Mouse (Mus musculus) forebrain, postnatal 0 days (tissue): ENCODE measurements around the gene Ilkap. TPM values are rescaled to one million over a fixed set of nuclear protein-coding genes. Genes with fewer than 3 reads are reported as not detected.

Experiments
- ATAC-seq: fragments of 200-750 bp; cut with Nextera tagmentation; 2 replicates; pipeline ENCODE4 v1.8.0; 2017; ENCODE audit warnings: mild to moderate bottlenecking, moderate library complexity
- DNase-seq: peaks from one replicate; pipeline ENCODE4 v3.0.0-alpha.2; 2015
- H3K27ac ChIP-seq: fragments of 300-500 bp; sonication (generic); 2 replicates; pipeline ENCODE4 v1.5.1; 2014; ENCODE audit warnings: low read depth, mild to moderate bottlenecking, antibody characterized with exemption, low read length, moderate library complexity, mixed read lengths
- H3K27me3 ChIP-seq: fragments of 300-500 bp; sonication (generic); 2 replicates; pipeline ENCODE4 v1.6.1; 2014; ENCODE audit warnings: mild to moderate bottlenecking, low read length, mixed read lengths; ENCODE audit not compliant: insufficient read depth
- H3K36me3 ChIP-seq: fragments of 300-500 bp; sonication (generic); 2 replicates; pipeline ENCODE4 v1.6.1; 2014; ENCODE audit warnings: mild to moderate bottlenecking, moderate library complexity; ENCODE audit not compliant: insufficient read depth
- H3K4me1 ChIP-seq: fragments of 300-500 bp; sonication (generic); 2 replicates; pipeline ENCODE4 v1.6.1; 2014; ENCODE audit warnings: antibody characterized with exemption; ENCODE audit not compliant: insufficient read depth
- H3K4me2 ChIP-seq: fragments of 300-500 bp; sonication (generic); 2 replicates; pipeline ENCODE4 v1.6.1; 2014; ENCODE audit warnings: low read depth, mild to moderate bottlenecking, moderate library complexity
- H3K4me3 ChIP-seq: fragments of 300-500 bp; sonication (generic); 2 replicates; pipeline ENCODE4 v1.5.1; 2014; ENCODE audit warnings: low read depth, low read length, mixed read lengths
- H3K9ac ChIP-seq: fragments of 300-500 bp; sonication (generic); 2 replicates; pipeline ENCODE4 v1.6.1; 2014; ENCODE audit warnings: mild to moderate bottlenecking
- H3K9me3 ChIP-seq: fragments of 300-500 bp; sonication (generic); 2 replicates; pipeline ENCODE4 v1.6.1; 2016; ENCODE audit warnings: low read length
- CTCF ChIP-seq: sonication (generic); IDR thresholded peaks from 2 replicates; pipeline ENCODE4 v1.5.1; 2016; ENCODE audit warnings: antibody characterized with exemption, control low read depth, low read depth
- WGBS: fragments of 180-500 bp; shearing (Covaris S2); extraction: QIAGEN DNeasy Blood & Tissue Kit; methylation state at CpG from one replicate; pipeline ENCODE4 v1.1.7; 2014; 5-methylcytosine and 5-hydroxymethylcytosine counted together
- polyA plus RNA-seq: library from polyadenylated mRNA; unstranded; fragments of >200 nt; fragmentation: Nextera tagmentation; extraction: Ambion mirVana; gene quantifications from 2 replicates; pipeline ENCODE4 v1.2.1, GENCODE M21; 2015
- total RNA-seq: library from RNA; depleted of rRNA; stranded (reverse); fragments of >200 nt; gene quantifications from 2 replicates; pipeline ENCODE4 v1.2.3, GENCODE M21; 2014

The Ilkap gene
- total and polyA plus RNA-seq, 2 experiments from 2014 or later, result 108 to 129 TPM

- Histone ChIP-seq H3K4me3 (no peak overlapping the region), H3K9me3 (no peaks in the 10 kb centered on the region), H3K4me2 (no peak overlapping the region), H3K27me3 (no peaks in the 10 kb centered on the region), H3K9ac (no peak overlapping the region), H3K36me3 (peaks cover 53% of the 10 kb centered on the region), H3K27ac (no peak overlapping the region), H3K4me1 (no peaks in the 10 kb centered on the region)
- 94% methylated on average over 10 of the region's 10 CpGs for WGBS
- ATAC-seq (no peak), DNase-seq (no peak)
- TF ChIP-seq CTCF, result no peak
These were observed 30.6 kb upstream of the Ilkap start for GRCm38 (mm10) chr1:91429212-91429611.

GRCm38 (mm10) chr1:91428614-91429013 is 30.0 kb upstream of the Ilkap start:
- WGBS, result 31% methylated on average over 4 of the region's 4 CpGs
- peaks cover 59% of the 10 kb centered on the region for H3K36me3 ChIP-seq

GRCm38 (mm10) chr1:91426397-91426796 is 27.8 kb upstream of the Ilkap start:
- H3K27me3 ChIP-seq, result no peaks in the 10 kb centered on the region
- peaks cover 51% of the 10 kb centered on the region for H3K36me3 ChIP-seq
- H3K27ac ChIP-seq, result no peak overlapping the region
- DNase-seq (no peak), ATAC-seq (no peak)
- no peak overlapping the region for H3K4me2 ChIP-seq
- H3K4me1 ChIP-seq, result no peaks in the 10 kb centered on the region
- no peak for TF ChIP-seq CTCF
- no peak overlapping the region for H3K9ac ChIP-seq
- WGBS, result 86% methylated on average over 9 of the region's 9 CpGs
- H3K4me3 ChIP-seq, result no peak overlapping the region
- no peaks in the 10 kb centered on the region for H3K9me3 ChIP-seq

More at GRCm38 (mm10) chr1:91428614-91429013, 30.0 kb upstream of the Ilkap start:
- Histone ChIP-seq H3K9me3 (no peaks in the 10 kb centered on the region), H3K27ac (no peak overlapping the region), H3K9ac (no peak overlapping the region), H3K4me3 (no peak overlapping the region), H3K4me2 (no peak overlapping the region), H3K27me3 (no peaks in the 10 kb centered on the region), H3K4me1 (no peaks in the 10 kb centered on the region)
- DNase-seq (peak; percentile 85), ATAC-seq (peak; percentile 80)
- peak; percentile 93 for TF ChIP-seq CTCF

GRCm38 (mm10) chr1:91420601-91421065 is 22.0 kb upstream of the Ilkap start:
- no peaks in the 10 kb centered on the region for H3K27me3 ChIP-seq
- no peak overlapping the region for H3K27ac ChIP-seq
- no peak overlapping the region for H3K9ac ChIP-seq
- no peak for DNase-seq
- no peaks in the 10 kb centered on the region for H3K4me1 ChIP-seq
- 89% methylated on average over 8 of the region's 8 CpGs for WGBS
- H3K4me2 ChIP-seq, result no peak overlapping the region
- ATAC-seq, result no peak
- peaks cover 25% of the 10 kb centered on the region for H3K36me3 ChIP-seq
- no peak overlapping the region for H3K4me3 ChIP-seq
- no peak for TF ChIP-seq CTCF
- no peaks in the 10 kb centered on the region for H3K9me3 ChIP-seq

GRCm38 (mm10) chr1:91419862-91420600 is 21.4 kb upstream of the Ilkap start:
- Histone ChIP-seq H3K36me3 (peaks cover 25% of the 10 kb centered on the region), H3K9ac (no peak overlapping the region), H3K9me3 (no peaks in the 10 kb centered on the region), H3K27me3 (no peaks in the 10 kb centered on the region), H3K4me3 (no peak overlapping the region), H3K4me1 (no peaks in the 10 kb centered on the region), H3K4me2 (no peak overlapping the region), H3K27ac (no peak overlapping the region)
- ATAC-seq (no peak), DNase-seq (no peak)
- no peak for TF ChIP-seq CTCF
- 66% methylated on average over 10 of the region's 10 CpGs for WGBS

GRCm38 (mm10) chr1:91417991-91418390 is 19.4 kb upstream of the Ilkap start:
- ATAC-seq, result no peak
- 79% methylated on average over 1 of the region's 1 CpGs for WGBS
- DNase-seq, result no peak
- H3K4me1 ChIP-seq, result 0 out of 2 replicates have a peak, but pooled peaks cover 9% of the 10 kb centered on the region
- H3K27me3 ChIP-seq, result no peaks in the 10 kb centered on the region
- H3K4me3 ChIP-seq, result no peak overlapping the region
- TF ChIP-seq CTCF, result no peak
- no peak overlapping the region for H3K4me2 ChIP-seq
- no peak overlapping the region for H3K9ac ChIP-seq
- no peaks in the 10 kb centered on the region for H3K9me3 ChIP-seq
- peaks cover 11% of the 10 kb centered on the region for H3K36me3 ChIP-seq
- H3K27ac ChIP-seq, result no peak overlapping the region

- H3K9ac ChIP-seq, result no peak overlapping the region
- H3K4me2 ChIP-seq, result no peak overlapping the region
- H3K4me3 ChIP-seq, result no peak overlapping the region
- ATAC-seq (no peak), DNase-seq (no peak)
- WGBS, result 30% methylated on average over 5 of the region's 5 CpGs
- TF ChIP-seq CTCF, result no peak
- H3K27me3 ChIP-seq, result no peaks in the 10 kb centered on the region
- H3K27ac ChIP-seq, result peak overlapping the region; percentile 37; the same call in 1 of the 2 replicates
- peaks cover 11% of the 10 kb centered on the region for H3K36me3 ChIP-seq
- H3K9me3 ChIP-seq, result no peaks in the 10 kb centered on the region
- H3K4me1 ChIP-seq, result peaks cover 21% of the 10 kb centered on the region
These were observed 16.7 kb upstream of the Ilkap start for GRCm38 (mm10) chr1:91415311-91415710.
